In genomic region chr15:77304960-77305359, GRCm38 (mm10) we compare ENCODE assay signal across 7 mouse cellular contexts. TPM values are rescaled to one million over a fixed set of nuclear protein-coding genes. Genes with fewer than 3 reads are reported as not detected.
DNase-seq lines count a peak whose midpoint lies in the region; ATAC-seq lines count a peak whose summit lies in the region.

No protein-coding gene starts in this region.

- H3K27ac ChIP-seq in neural tube, embryonic 11.5 days (ENCODE audit: low read depth, low read length) = no peak overlapping the region
- no peak overlapping the region for H3K27ac ChIP-seq in forebrain, embryonic 16.5 days (ENCODE audit: low read length)
- no peak overlapping the region for H3K27ac ChIP-seq in liver, embryonic 12.5 days

- no peaks in the 10 kb centered on the region for H3K27me3 ChIP-seq in neural tube, embryonic 11.5 days (ENCODE audit: control insufficient read depth, insufficient read depth, low read length)
- H3K27me3 ChIP-seq in forebrain, embryonic 16.5 days (replicated peaks; ENCODE audit: control insufficient read depth, insufficient read depth, low read length) = no peaks in the 10 kb centered on the region
- peaks cover 50% of the 10 kb centered on the region for H3K27me3 ChIP-seq in liver, embryonic 12.5 days (replicated peaks)

- H3K4me1 ChIP-seq in neural tube, embryonic 11.5 days (ENCODE audit: control insufficient read depth, insufficient read depth, low read length) = peaks cover 23% of the 10 kb centered on the region
- H3K4me1 ChIP-seq in forebrain, embryonic 16.5 days (replicated peaks; ENCODE audit: control insufficient read depth, insufficient read depth, low read length) = peaks cover 27% of the 10 kb centered on the region
- H3K4me1 ChIP-seq in liver, embryonic 12.5 days = peaks cover 41% of the 10 kb centered on the region

- no peak for DNase-seq in neural tube, embryonic 11.5 days (ENCODE audit: low spot score)
- DNase-seq in neural tube, embryonic 10.5 days (ENCODE audit: extremely low spot score, low spot score) = no peak
- DNase-seq in thymus, postnatal 25 days = no peak
- no peak for DNase-seq in right cerebral cortex, adult 18-20 months

- peak overlapping the region; percentile 66 for H3K4me2 ChIP-seq in neural tube, embryonic 11.5 days (ENCODE audit: low read depth)
- peak overlapping the region; percentile 74 for H3K4me2 ChIP-seq in forebrain, embryonic 16.5 days (ENCODE audit: low read length)
- H3K4me2 ChIP-seq in liver, embryonic 12.5 days = peak overlapping the region; percentile 92

- H3K9me3 ChIP-seq in neural tube, embryonic 11.5 days (ENCODE audit: control insufficient read depth, low read length) = no peaks in the 10 kb centered on the region
- no peaks in the 10 kb centered on the region for H3K9me3 ChIP-seq in forebrain, embryonic 16.5 days (ENCODE audit: control insufficient read depth, low read length)
- H3K9me3 ChIP-seq in liver, embryonic 12.5 days (replicated peaks) = no peaks in the 10 kb centered on the region

- peak overlapping the region; percentile 97 for H3K4me3 ChIP-seq in neural tube, embryonic 11.5 days (ENCODE audit: low read depth, low read length)
- H3K4me3 ChIP-seq in forebrain, embryonic 16.5 days (replicated peaks; ENCODE audit: low read length) = peak overlapping the region; percentile 97
- peak overlapping the region; percentile 67 for H3K4me3 ChIP-seq in liver, embryonic 12.5 days

- H3K9ac ChIP-seq in neural tube, embryonic 11.5 days (ENCODE audit: low read length) = no peak overlapping the region; the same call in 1 of the 2 replicates
- peak overlapping the region; percentile 94 for H3K9ac ChIP-seq in forebrain, embryonic 16.5 days (replicated peaks; ENCODE audit: low read depth, low read length)
- H3K9ac ChIP-seq in liver, embryonic 12.5 days = 0 out of 2 replicates have a peak overlapping the region, but pooled peaks have one; percentile 63

- ATAC-seq in neural tube, embryonic 11.5 days (ENCODE audit: insufficient read depth, low FRiP score, low TSS enrichment) = no peak
- ATAC-seq in forebrain, embryonic 16.5 days = no peak
- ATAC-seq in liver, embryonic 12.5 days = no peak
- ATAC-seq in erythroid progenitor cell, adult 5-6 weeks (replicated peaks; ENCODE audit: low FRiP score, poor library complexity, severe bottlenecking) = no peak

- no peaks in the 10 kb centered on the region for H3K36me3 ChIP-seq in neural tube, embryonic 11.5 days (ENCODE audit: control insufficient read depth, insufficient read depth, low read length)
- H3K36me3 ChIP-seq in forebrain, embryonic 16.5 days (ENCODE audit: control insufficient read depth, insufficient read depth) = no peaks in the 10 kb centered on the region
- no peaks in the 10 kb centered on the region for H3K36me3 ChIP-seq in liver, embryonic 12.5 days

- WGBS in neural tube, embryonic 11.5 days = 9% methylated on average over 3 of the region's 3 CpGs
- WGBS in forebrain, embryonic 16.5 days = 3% methylated on average over 3 of the region's 3 CpGs
- 23% methylated on average over 3 of the region's 3 CpGs for WGBS in liver, embryonic 12.5 days (ENCODE audit: insufficient replicate concordance)

RNA-seq across cellular contexts. Expression of gene Rbfox2, which starts 1.8 kb away (rescaled TPM):
- polyA plus RNA-seq in neural tube, embryonic 11.5 days (2014; fragmentation: Nextera tagmentation; extraction: Ambion mirVana) = 123 and 125 TPM in 2 replicates
- 212 and 226 TPM in 2 replicates for polyA plus RNA-seq in forebrain, embryonic 16.5 days (2015; fragmentation: Nextera tagmentation; extraction: Ambion mirVana)
- polyA plus RNA-seq in liver, embryonic 12.5 days (2016; fragmentation: Nextera tagmentation; extraction: Ambion mirVana) = 13.0 and 13.1 TPM in 2 replicates
- total RNA-seq in erythroid progenitor cell, adult 5-6 weeks (2015; ENCODE audit: low replicate concordance) = not detected in 2 replicates
- total RNA-seq in erythroid progenitor cell, adult 5-6 weeks (2017; ENCODE audit: low replicate concordance) = not detected in 2 replicates
